Mouse (Mus musculus) stomach, embryonic 14.5 days (tissue): ENCODE results near the gene Zfp609. TPM values are rescaled to one million over a fixed set of nuclear protein-coding genes. Genes with fewer than 3 reads are reported as not detected.

Experiments
- ATAC-seq: fragments of 200-750 bp; cut with Nextera tagmentation; 2 replicates; pipeline ENCODE4 v1.8.0; 2017; ENCODE audit warnings: low read depth, moderate TSS enrichment; ENCODE audit not compliant: insufficient number of reproducible peaks, insufficient read depth, low FRiP score
- H3K27ac ChIP-seq: fragments of 300-500 bp; sonication (generic); 2 replicates; pipeline ENCODE4 v1.5.1; 2014; ENCODE audit warnings: mild to moderate bottlenecking, low read length, moderate library complexity, mixed read lengths
- H3K27me3 ChIP-seq: fragments of 300-500 bp; sonication (generic); 2 replicates; pipeline ENCODE4 v1.6.1; 2014; ENCODE audit warnings: low read length, control low read depth, mixed read lengths; ENCODE audit not compliant: control insufficient read depth, insufficient read depth
- H3K36me3 ChIP-seq: fragments of 300-500 bp; sonication (generic); 2 replicates; pipeline ENCODE4 v1.6.1; 2014; ENCODE audit warnings: mild to moderate bottlenecking, control low read depth, low read length, moderate library complexity, mixed read lengths; ENCODE audit not compliant: control insufficient read depth, insufficient read depth
- H3K4me1 ChIP-seq: fragments of 300-500 bp; sonication (generic); 2 replicates; pipeline ENCODE4 v1.6.1; 2014; ENCODE audit warnings: low read length, control low read depth, mixed read lengths; ENCODE audit not compliant: control insufficient read depth, insufficient read depth
- H3K4me2 ChIP-seq: fragments of 300-500 bp; sonication (generic); replicated peaks from 2 replicates; pipeline ENCODE4 v1.6.1; 2014; ENCODE audit warnings: low read depth, low read length, control low read depth
- H3K4me3 ChIP-seq: fragments of 300-500 bp; sonication (generic); 2 replicates; pipeline ENCODE4 v1.5.1; 2014; ENCODE audit warnings: low read depth, low read length, control low read depth
- H3K9ac ChIP-seq: fragments of 300-500 bp; sonication (generic); replicated peaks from 2 replicates; pipeline ENCODE4 v1.6.1; 2014; ENCODE audit warnings: low read depth, mild to moderate bottlenecking, control low read depth, low read length, moderate library complexity, mixed read lengths
- H3K9me3 ChIP-seq: fragments of 300-500 bp; sonication (generic); 2 replicates; pipeline ENCODE4 v1.6.1; 2016; ENCODE audit warnings: low read depth, low read length, control low read depth; ENCODE audit not compliant: control insufficient read depth
- WGBS: fragments of 180-500 bp; shearing (Covaris S2); extraction: QIAGEN DNeasy Blood & Tissue Kit; methylation state at CpG from one replicate; pipeline ENCODE4 v1.1.7; 2014; 5-methylcytosine and 5-hydroxymethylcytosine counted together
- polyA plus RNA-seq: library from polyadenylated mRNA; unstranded; fragments of >200 nt; fragmentation: Nextera tagmentation; extraction: Ambion mirVana; gene quantifications from 2 replicates; pipeline ENCODE4 v1.2.1, GENCODE M21; 2014

Gene Zfp609
- 8.7 and 9.1 TPM in 2 replicates for polyA plus RNA-seq

GRCm38 (mm10) chr9:65827344-65828015, at the start of gene Zfp609:
Gene Zfp609, minus strand, starts transcription at chr9:65827564.
- peaks cover 31% of the 10 kb centered on the region for H3K4me1 ChIP-seq
- peak within 1 kb of the TSS; percentile 89 for H3K9ac ChIP-seq
- H3K27me3 ChIP-seq, result no peaks in the 10 kb centered on the region
- H3K36me3 ChIP-seq, result no peaks in the 10 kb centered on the region
- ATAC-seq, result peak; percentile 87
- 1% methylated on average over 68 of the region's 76 CpGs for WGBS
- peak within 1 kb of the TSS; percentile 98 for H3K27ac ChIP-seq
- no peaks in the 10 kb centered on the region for H3K9me3 ChIP-seq
- peak within 1 kb of the TSS; percentile 73 for H3K4me3 ChIP-seq
- H3K4me2 ChIP-seq, result peak within 1 kb of the TSS; percentile 62

- H3K4me1 ChIP-seq, result no peaks in the 10 kb centered on the region
- ATAC-seq, result no peak
- no peak overlapping the region for H3K4me2 ChIP-seq
- 46% methylated on average over 1 of the region's 1 CpGs for WGBS
- no peaks in the 10 kb centered on the region for H3K27me3 ChIP-seq
- no peaks in the 10 kb centered on the region for H3K9me3 ChIP-seq
- H3K4me3 ChIP-seq, result no peak overlapping the region
- peaks cover 30% of the 10 kb centered on the region for H3K36me3 ChIP-seq
- no peak overlapping the region for H3K9ac ChIP-seq
- no peak overlapping the region for H3K27ac ChIP-seq
Measured at GRCm38 (mm10) chr9:65859656-65860055, 32.3 kb upstream of the Zfp609 start.

GRCm38 (mm10) chr9:65850203-65850602, 22.8 kb upstream of the Zfp609 start:
- Histone ChIP-seq H3K27me3 (no peaks in the 10 kb centered on the region), H3K9ac (no peak overlapping the region), H3K27ac (no peak overlapping the region), H3K4me2 (no peak overlapping the region), H3K36me3 (peaks cover 22% of the 10 kb centered on the region), H3K9me3 (no peaks in the 10 kb centered on the region), H3K4me1 (no peaks in the 10 kb centered on the region), H3K4me3 (no peak overlapping the region)
- no peak for ATAC-seq
- 13% methylated on average over 1 of the region's 1 CpGs for WGBS

- H3K27ac ChIP-seq, result no peak overlapping the region
- no peak overlapping the region for H3K4me3 ChIP-seq
- peaks cover 22% of the 10 kb centered on the region for H3K36me3 ChIP-seq
- H3K9me3 ChIP-seq, result no peaks in the 10 kb centered on the region
- no peak overlapping the region for H3K4me2 ChIP-seq
- H3K9ac ChIP-seq, result no peak overlapping the region
- no peaks in the 10 kb centered on the region for H3K4me1 ChIP-seq
- H3K27me3 ChIP-seq, result no peaks in the 10 kb centered on the region
- ATAC-seq, result no peak
Measured at GRCm38 (mm10) chr9:65848154-65848553, 20.8 kb upstream of the Zfp609 start.

GRCm38 (mm10) chr9:65844421-65845165, 17.2 kb upstream of the Zfp609 start:
- Histone ChIP-seq H3K4me3 (no peak overlapping the region), H3K4me2 (no peak overlapping the region), H3K9ac (no peak overlapping the region), H3K27me3 (no peaks in the 10 kb centered on the region), H3K27ac (no peak overlapping the region), H3K36me3 (peaks cover 8% of the 10 kb centered on the region), H3K4me1 (no peaks in the 10 kb centered on the region), H3K9me3 (no peaks in the 10 kb centered on the region)
- WGBS, result 77% methylated on average over 7 of the region's 7 CpGs
- ATAC-seq, result no peak

- Histone ChIP-seq H3K4me2 (no peak overlapping the region), H3K9ac (no peak overlapping the region), H3K27me3 (no peaks in the 10 kb centered on the region), H3K4me3 (no peak overlapping the region), H3K27ac (no peak overlapping the region), H3K4me1 (no peaks in the 10 kb centered on the region), H3K36me3 (no peaks in the 10 kb centered on the region; the same call in none of the 2 replicates), H3K9me3 (no peaks in the 10 kb centered on the region)
- 97% methylated on average over 1 of the region's 1 CpGs for WGBS
- no peak for ATAC-seq
Measured at GRCm38 (mm10) chr9:65839841-65840240, 12.5 kb upstream of the Zfp609 start.

GRCm38 (mm10) chr9:65836916-65837315, 9.6 kb upstream of the Zfp609 start:
- no peaks in the 10 kb centered on the region; the same call in 1 of the 2 replicates for H3K36me3 ChIP-seq
- no peak overlapping the region for H3K4me3 ChIP-seq
- no peaks in the 10 kb centered on the region; the same call in 1 of the 2 replicates for H3K4me1 ChIP-seq
- ATAC-seq, result no peak
- no peak overlapping the region for H3K4me2 ChIP-seq
- H3K9me3 ChIP-seq, result no peaks in the 10 kb centered on the region
- no peak overlapping the region for H3K9ac ChIP-seq
- H3K27me3 ChIP-seq, result no peaks in the 10 kb centered on the region
- no peak overlapping the region for H3K27ac ChIP-seq

GRCm38 (mm10) chr9:65834628-65835354, 7.4 kb upstream of the Zfp609 start:
- WGBS, result 83% methylated on average over 10 of the region's 10 CpGs
- no peak overlapping the region for H3K9ac ChIP-seq
- H3K27ac ChIP-seq, result no peak overlapping the region
- no peak overlapping the region for H3K4me2 ChIP-seq
- H3K4me1 ChIP-seq, result no peaks in the 10 kb centered on the region; the same call in 1 of the 2 replicates
- ATAC-seq, result no peak
- H3K27me3 ChIP-seq, result no peaks in the 10 kb centered on the region
- no peaks in the 10 kb centered on the region for H3K9me3 ChIP-seq
- no peaks in the 10 kb centered on the region; the same call in 1 of the 2 replicates for H3K36me3 ChIP-seq
- H3K4me3 ChIP-seq, result no peak overlapping the region
